Mouse (Mus musculus) adrenal gland, adult 8-10 months (tissue): ENCODE results near the gene Atox1. TPM values are rescaled to one million over a fixed set of nuclear protein-coding genes. Genes with fewer than 3 reads are reported as not detected.
"Not testable (repeated sequence)": the region's sequence is repeated elsewhere in the genome, so short reads cannot be mapped to it uniquely, and the experiment has no call there.

Experiments used
- DNase-seq: peaks from one replicate; pipeline ENCODE4 v3.0.0; 2022
- total RNA-seq, 4 experiments: library from RNA; stranded (reverse); gene quantifications; 2 replicates each; pipeline ENCODE4 v1.2.4; 2022

The Atox1 gene
- total RNA-seq, 4 experiments from 2014 or later: 171 to 396 (median 303) TPM

DNA sequence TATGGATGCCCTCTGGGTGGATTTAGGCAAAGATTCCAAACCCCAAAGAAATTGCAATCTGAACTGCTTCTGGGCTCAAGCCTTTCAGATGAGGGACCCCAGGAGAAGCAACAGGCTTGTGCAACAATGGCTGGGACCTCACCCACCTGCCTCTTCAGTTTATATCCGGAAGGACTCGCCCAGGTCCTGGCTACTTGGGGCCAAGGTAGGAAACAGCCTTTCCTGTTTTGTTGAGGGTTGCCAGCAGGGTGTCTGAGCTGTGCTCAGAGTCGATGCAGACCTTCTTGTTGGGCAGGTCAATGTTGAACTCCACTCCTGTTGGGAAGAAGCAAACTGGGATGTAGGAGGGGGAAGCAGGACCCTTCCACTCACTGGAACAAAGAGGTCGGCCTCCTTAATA lies 10.7 kb downstream of the Atox1 start:
- DNase-seq: no peak

DNA sequence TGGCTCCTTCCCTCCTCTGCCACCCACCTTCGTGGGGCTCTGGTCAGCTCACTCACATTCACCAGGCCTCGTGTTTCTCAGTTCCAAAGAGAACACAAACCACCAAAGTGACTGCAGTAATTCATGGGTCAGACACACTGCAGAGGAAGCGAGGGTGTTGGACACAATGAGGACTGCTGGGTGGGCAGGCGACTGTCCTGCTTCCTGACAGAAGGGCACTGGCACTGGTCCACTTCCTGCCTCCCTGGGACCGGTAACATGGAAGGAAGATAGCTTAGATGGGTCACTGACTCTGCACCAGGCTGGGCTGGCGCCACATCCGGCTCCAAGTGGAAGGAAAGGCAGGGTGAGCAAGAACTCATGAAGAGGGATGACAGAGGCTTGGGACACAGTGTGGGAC lies 11.5 kb downstream of the Atox1 start:
- no peak for DNase-seq

DNA sequence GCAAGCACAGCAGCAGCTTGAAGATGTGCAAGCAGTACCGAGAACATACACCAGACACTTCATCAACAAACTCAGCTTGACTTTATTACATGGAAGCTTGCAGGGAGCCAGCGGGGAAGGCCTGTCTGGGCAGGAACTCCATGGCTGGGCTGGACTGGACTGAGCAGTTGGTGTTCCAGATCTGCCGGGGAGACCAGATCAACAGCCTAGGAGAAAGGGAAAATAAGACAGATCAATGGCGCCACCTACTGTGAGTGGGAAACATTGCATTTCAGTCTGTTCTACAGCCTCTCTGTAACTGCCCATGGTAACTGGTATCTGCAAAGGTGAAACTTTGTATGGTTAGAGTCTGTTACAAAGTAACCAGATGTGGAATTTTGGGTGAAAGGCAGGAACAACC lies 14.5 kb downstream of the Atox1 start:
- peak; percentile 80 for DNase-seq

DNA sequence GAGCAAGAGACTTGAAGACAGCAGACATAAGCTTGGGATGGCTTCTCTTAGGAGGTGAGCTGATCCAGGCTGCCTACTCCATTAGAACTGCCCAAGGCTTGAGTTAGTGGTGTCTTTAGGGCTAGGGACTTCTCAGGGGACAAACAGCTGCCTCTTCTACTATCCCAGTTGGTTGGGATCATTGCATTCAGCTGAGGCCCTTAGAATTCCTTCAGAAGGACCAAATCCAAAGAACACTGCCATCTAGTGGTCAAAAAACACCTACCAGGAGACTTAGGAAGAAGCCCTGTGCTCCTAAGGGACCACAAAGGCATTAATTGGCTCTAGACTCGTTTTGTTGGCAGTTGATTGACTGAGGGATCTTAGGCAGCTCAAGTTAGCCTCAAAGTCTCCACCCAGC lies 16.3 kb downstream of the Atox1 start:
- no peak for DNase-seq

DNA sequence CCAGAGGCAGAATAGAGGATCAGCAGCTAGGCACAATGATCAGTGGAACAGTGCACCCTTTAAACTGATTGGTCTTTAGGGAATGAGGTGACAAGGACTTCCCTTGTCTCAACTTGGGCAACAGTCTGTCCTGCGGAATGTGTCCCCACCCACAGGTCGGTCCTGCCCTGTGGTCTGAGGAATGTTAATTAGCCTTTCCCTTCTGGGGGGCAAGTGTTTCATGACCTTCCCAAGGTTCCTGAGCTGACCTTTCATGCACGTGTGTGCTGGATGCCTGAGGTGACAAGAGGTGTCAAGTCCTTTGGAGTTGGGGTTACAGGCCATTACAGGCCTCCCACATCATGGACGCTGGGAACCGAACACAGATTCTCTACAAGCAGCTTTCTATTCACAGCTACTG lies 21.3 kb downstream of the Atox1 start:
- DNase-seq: no peak

DNA sequence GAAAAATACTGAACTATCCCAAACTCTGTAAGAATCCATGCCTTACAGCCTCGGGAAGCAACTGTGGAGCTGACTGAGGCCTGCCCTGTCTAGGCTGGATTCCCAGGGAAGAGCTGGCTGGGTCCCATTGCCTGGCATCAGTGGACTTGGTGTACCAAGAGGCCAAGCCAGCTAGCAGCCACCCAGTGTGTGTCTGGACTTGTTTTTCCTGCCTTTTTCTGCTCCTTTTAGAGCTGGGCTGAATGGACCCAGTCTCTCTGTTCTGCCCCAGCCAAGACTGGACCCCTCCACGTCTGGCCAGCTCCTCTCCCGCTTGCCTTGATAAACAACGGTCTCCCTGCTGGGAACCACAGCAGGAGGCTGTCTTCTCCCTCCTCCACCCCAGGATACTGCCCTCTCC lies 23.0 kb downstream of the Atox1 start:
- no peak for DNase-seq

DNA sequence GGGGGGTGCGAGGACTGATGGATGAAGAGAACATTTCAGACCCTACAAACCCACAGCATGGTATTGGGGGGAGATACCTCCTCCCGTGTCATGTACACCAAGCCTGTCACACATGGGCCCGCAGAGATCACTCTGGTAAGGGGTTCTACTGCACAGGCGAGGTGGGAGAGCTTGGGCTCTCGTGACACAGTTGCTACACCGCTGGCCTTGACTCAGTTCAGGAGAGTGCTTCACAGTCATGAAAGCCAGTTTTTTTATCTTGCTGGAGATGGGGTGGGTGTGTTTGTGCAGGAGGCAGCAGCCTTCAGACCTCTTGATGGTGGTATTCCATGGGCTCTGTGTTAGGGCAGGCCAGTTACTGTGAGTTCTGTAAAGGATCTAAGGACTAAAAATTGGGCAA lies 24.9 kb downstream of the Atox1 start:
- DNase-seq: no peak

DNA sequence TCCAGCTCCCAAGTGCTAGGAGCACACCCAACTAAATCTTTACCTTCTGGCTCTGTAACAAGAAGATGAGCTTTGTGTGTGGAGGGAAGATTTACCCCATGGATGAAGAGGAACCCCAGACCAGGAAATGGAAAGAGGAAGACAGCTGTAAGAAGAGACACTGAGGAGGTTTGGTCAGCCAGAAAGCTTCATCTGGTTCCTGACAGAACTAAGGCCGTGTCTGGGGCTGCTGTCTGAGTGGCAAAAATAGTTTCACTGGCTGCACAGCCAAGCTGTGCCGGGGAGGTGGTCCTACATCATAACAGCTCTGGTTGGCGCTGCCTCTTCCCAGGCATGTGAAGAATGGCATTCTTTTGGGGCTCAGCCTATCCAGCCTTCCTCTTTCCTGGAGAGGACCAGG lies 28.1 kb downstream of the Atox1 start:
- DNase-seq: no peak

DNA sequence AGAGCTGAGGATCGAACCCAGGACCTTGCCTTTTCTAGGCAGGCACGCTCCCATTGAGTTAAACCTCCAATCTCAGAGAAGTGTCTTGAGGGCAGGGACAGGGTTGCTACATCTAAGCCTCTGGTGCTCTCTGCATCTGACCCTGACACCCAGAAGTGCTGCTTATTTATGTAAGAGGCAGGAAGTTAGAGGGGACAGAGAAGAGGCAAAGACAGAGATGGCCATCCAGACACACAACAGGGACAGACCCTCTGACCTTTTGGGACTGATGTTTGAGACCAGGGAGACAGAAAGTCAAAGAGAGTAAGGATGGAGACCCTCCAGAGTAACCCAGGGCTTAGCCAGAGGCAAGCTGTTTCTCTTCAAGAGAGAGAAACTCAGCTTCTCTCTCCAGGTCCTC lies 31.1 kb downstream of the Atox1 start:
- DNase-seq: no peak

DNA sequence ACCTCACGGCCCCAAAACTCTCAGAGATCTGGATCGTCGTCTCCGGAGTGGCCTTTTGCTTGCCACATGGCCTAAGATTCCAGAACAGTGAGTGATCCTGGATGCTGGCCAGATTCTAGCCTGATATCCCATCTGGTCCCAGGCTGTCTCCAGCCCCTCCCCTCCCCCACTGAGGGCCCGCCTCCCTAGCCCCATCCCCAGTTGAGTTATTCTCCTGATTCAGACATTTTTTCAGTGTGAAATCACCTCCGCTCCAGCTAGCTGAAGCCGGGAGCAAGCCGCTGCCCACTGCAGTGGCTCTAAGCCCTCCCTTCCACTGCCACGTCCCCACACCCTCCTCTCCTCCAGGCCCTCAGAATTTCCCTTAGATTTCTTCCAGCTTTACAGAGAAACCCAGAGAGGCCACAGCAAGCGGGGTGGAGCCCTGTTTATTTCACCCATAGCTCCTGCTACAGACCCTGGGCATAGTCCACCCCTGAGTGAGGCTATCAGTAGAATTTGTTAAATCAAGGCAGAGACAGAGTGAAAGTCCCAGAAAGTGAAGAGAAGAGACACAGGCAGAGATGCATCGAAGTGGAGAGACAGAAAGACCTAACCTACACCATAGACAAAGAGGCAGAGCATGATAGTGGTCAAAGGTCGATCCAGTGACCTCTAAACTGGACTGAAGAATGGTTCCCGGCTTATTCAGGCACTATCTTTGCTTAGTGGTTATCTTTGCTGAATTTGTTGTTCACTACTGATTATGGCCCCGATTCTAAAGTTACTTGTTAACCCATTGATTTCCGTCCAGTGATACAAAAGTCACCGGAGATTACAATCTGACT lies 32.6 kb downstream of the Atox1 start:
- DNase-seq: peak; percentile 90

DNA sequence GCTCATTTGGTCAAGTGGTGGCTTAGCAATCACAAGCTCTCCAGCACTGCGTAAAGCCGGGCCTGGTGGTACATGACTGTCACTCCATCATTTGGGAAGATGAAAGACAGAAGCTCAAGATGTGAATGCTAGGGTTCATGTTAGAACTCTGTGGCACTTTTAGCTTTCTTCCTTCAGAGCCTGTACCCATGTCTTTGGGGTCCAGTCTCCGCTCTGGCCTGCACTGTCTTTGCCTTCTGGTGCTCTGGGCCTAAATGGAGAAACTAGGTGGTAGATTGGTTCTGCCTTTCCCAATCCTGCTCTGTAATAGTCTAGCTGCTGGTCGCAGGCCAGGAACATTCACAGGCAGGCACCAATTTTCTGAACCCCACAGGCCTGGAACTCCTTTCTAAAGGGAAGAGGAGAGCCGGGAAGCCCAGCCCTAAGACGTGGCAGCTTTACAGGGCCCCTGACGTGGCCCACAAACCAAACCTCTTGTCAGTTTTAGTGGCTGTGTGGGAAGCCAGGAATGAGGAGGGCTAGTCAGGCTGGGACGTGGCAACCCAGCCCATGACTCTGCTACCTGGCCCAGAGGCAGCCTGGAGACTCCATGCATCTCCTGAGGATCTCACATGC lies 36.2 kb downstream of the Atox1 start:
- DNase-seq: no peak

DNA sequence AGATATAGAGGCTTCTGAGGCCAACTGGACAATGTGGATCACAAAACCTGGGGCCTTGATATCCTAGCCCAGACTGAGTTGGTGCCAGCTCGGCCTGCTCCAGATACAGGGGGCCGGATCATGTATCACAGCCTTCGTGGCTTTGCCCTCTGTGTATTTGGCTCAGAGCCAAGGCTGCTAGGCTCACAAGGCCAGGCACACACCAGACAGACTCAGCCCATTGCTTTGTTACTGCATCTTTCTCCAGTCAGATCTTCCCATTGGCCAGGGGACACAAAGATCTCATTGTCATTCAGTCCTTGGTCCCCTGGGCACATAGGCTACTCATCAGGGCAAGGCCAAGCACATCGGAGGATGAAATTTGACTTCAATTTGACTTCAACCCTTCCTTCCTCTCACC lies 37.3 kb downstream of the Atox1 start:
- peak; percentile 89 for DNase-seq

DNA sequence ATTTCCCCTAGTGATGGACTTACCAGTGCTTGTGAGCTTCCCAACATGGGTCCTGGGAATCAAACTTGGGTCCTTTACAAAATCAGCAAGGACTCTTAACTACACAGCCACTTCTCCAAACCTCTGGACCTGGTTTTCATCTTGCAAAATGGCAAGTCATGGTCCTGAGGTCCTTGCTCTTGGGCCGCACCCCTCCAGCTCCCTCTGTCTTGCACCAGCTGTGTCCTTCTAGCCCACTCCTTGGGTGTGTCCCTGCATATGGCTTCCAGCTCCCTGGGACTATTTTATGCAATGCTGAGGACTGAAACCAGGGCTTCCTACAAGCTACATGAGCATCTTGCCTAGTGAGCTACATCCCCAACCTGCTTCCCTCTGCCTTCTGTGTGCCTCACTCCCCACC lies 38.1 kb downstream of the Atox1 start, which contains the start of gene Sparc:
TSS of gene Sparc (minus strand) at position 206 of the 400 bp plus-strand sequence.
- no peak for DNase-seq

DNA sequence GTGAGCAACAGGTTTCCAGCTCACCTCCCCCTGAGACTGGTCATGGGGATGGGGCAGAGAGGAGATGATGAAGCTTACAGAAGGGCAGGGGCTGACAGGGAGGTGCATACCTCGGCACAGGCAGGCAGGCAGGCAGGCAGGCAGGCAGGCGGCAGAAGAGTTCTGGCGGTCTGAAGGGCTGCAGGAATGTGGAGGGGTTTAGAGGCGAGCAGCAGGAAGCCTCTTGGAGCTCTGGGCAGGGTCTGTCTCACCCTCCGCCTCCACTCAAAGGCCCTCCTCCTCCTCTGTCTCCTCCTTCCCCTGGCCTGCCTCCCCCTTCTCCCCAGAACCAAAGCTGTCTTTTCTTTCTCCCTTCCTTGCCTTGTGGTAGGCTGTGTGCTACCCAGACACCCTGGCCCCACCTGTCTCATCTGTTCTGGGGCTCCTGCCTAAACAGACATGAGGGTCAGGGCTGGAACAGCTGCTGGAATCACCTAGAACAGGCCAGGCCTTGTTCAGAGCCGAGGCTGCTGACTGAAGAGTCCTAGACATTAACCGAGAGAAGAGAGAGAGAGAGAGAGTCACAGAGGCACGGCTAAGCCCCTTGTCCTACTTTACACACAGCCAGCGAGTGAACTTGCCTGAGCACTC lies 41.2 kb downstream of the Atox1 start:
- peak; percentile 77 for DNase-seq

DNA sequence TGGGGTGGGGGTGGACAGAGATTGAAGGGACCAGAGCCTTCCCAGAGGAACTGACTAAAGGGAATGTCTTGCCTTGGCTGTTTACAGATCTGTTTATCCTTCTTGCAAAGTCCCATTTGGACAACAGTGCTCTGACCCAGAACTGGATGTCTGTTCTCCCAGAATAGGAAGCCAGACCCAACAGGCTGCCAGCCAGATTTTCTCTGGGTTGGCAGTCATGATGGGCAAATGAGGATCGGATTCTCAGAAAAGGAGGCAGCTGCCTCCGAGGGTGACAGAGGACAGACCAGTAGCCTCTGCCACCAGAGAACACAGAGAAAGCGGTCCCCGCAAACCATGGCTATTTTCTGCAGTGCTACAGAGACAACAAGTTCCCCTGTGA lies 41.8 kb downstream of the Atox1 start:
- no peak for DNase-seq

DNA sequence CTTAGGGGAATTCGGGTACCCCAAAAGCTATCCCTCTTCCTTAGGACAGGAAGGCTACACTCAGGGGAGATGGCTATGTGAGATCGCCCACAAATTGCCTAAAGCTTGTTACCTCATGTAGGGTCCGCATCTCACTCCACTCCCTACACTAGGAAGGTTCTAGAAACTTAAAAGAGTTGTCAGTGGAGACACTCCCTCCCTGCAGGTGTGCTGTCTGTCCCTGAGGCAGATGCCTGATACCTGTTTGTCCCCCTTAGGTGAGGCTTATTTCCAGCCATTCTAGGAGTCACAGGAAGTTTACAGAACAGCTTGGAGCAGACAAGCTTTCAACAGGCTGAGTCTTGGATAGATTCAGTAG lies 42.4 kb downstream of the Atox1 start:
- DNase-seq: no peak

DNA sequence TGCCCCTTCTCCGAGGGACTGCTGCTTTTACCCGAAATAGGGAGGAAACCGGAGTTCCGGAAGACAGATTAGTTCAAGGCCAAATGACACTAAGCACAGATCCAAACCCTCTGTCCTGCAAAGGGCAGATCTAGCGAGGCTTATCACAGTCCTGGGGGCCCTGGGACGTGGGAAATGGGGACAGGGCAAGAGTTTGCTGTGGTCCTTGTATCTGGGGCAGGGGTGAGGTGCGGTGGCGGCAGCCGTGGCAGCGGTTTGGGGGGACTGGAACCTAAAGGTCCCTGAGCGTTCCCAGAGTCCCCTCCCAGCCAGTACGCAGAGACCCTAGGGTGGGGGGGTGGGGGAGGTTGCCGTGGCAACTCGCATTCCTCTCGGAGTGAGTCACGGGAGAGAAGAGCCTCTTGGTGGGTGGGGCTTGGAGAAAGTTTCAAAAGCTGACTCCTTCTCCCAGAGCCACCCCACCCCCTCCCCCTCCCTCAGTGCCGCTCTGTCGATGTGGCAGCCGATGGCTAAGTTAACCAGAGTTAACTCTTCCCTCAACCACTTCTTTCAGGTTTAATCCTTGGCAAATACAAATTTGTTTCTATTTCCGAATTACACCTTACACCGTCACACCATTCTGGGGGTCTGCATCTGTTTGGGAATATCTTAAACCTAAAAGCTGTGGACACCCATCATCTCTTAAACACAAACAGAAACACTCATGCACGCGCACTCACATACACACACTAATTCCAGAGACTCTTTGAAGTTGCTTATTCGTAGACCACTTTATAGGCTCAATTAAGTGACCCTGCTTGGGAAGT lies 42.9 kb downstream of the Atox1 start:
- DNase-seq: peak; percentile 56

DNA sequence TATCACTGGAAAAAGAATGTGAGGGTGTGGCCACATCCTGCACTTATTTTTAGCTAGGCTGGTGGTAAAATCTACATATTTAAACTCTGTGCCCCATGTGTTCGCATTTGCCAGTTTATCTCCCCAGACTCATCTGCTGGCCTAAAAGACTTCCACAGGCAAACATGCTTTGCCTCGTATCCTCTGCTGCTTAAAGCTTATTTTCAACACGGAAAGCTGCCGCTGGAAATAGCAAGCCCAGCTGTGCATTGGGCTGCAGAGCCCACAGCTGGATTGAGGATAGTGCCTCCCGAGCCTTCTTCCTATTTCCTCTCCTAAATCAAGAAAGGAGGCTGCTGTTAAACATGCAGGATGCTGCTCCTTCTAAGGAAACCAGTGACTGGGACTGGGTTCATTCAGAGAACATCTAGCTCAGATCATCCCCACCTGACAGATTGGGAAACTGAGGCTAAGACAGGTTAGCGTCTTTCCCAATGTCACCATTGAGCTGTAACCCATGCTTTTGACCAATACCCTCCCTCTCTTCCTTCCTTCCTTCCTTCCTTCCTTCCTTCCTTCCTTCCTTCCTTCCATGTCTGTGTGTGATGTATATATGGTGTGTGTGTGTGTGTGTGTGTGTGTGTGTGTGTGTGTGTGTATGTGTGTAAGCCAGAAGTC lies 44.3 kb downstream of the Atox1 start:
- DNase-seq: no peak

DNA sequence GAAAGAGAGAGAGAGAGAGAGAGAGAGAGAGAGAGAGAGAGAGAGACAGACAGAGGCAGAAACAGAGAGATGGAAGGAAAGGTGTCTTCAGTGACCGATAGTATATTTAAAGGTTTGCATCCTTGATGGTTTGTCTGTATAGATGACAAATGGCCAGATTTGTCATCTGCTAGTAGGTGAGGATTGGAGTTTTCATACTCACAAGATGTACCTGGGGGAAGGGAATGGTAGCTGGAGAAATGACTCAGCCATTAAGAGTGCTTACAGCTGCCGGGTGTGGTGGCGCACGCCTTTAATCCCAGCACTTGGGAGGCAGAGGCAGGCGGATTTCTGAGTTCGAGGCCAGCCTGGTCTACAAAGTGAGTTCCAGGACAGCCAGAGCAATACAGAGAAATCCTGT lies 45.3 kb downstream of the Atox1 start:
- DNase-seq: not testable (repeated sequence)

DNA sequence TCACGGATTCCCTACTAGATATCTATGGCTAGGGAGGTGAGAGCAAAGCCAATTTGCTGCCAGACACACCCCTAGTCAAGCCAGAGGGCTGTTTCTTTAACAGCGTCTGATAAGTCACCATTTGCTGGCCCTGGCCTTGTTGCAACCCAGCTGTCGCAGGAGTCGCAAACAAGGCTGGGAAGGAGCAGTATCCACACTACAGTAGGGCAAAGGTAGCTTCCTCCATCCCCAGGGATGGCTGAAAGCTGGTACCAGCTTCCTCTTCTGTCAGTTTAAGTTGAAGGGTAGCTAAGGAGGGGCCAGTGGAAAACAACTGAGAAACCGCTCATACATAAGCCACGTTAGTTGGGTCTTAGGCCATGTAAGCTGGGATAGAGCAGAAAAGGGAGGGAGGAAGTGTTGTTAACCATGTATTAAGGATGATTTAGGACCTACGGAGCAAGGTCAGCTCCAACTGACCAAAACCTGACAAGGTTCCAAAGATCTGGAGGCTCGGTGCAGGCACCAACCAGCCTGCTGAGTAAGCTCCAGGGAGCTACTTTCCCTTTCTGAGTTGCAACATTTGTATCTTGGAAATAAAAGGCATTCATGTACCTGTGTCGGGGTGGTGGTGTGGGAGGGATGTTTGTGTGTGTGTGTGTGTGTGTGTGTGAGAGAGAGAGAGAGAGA lies 45.9 kb downstream of the Atox1 start:
- DNase-seq: peak; percentile 72

DNA sequence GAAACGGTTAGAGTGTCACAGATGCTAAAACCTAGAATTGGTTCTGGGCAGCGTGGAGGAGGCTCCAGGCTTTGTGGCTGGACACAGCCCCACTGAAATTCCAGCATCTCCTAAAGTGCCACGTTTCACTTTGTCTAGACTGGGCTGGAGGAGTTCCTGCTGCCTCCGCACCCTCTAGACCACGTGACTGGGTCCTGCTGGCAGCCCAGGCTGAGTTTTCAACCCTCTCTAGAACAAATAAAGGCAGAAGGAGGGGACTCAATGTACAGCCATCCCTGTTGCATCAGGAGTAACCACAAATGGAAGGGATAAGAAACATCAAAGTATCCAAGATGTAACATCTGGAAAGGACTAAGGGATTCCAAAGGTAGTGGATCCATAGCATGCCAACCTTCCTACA lies 46.7 kb downstream of the Atox1 start:
- DNase-seq: no peak

DNA sequence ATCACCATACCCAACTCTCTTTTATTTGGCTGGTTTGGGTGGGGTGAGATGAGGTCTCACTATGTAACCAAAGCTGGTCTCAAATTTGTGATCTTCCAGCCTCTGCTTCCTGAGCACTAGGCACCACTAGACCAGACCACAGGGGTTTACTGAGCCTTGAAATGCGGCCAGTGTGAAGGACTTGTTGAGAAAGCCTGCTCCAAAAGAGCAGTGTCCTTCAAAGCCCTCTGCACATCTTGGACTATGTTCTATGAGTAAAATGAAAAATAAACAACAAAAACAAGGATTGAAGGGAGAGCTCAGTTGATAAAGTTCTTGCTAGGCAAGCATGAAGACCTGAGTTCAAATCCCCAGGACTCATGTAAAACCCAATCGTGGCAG lies 47.6 kb downstream of the Atox1 start:
- peak; percentile 58 for DNase-seq
